Mouse (Mus musculus): Measurements from ENCODE around the gene Ubr4.

GRCm38 (mm10) chr4:139309651-139310050 lies 42.8 kb upstream of the Ubr4 start:
- TF ChIP-seq CTCF (IDR thresholded peaks at IDR 0.05; ENCODE audit: extremely low read depth, insufficient read depth, low read length) (no peak), POLR2A (IDR thresholded peaks at IDR 0.05; ENCODE audit: extremely low read depth, insufficient read depth, low read length) (no peak)

Data from cortical plate, adult 2 months (tissue).